Mouse (Mus musculus): Measurements from ENCODE around the gene Syf2. TPM values are rescaled to one million over a fixed set of nuclear protein-coding genes. Genes with fewer than 3 reads are reported as not detected.

The Syf2 gene
- polyA plus RNA-seq, 1 experiment from 2014 or later: 76.2 TPM

- Histone ChIP-seq H3K4me3 (ENCODE audit: low read depth, low read length) (peak overlapping the region; percentile 75), H3K27ac (ENCODE audit: low read depth, low read length) (peak overlapping the region; percentile 94), H3K4me1 (replicated peaks; ENCODE audit: control insufficient read depth, insufficient read depth, low read length) (peaks cover 6% of the 10 kb centered on the region; the same call in 1 of the 2 replicates), H3K27me3 (replicated peaks; ENCODE audit: control insufficient read depth, insufficient read depth, low read length) (no peaks in the 10 kb centered on the region), H3K9ac (ENCODE audit: low read depth, low read length) (peak overlapping the region; percentile 52; the same call in 1 of the 2 replicates), H3K4me2 (replicated peaks; ENCODE audit: low read depth) (peak overlapping the region; percentile 69), H3K9me3 (ENCODE audit: control insufficient read depth) (no peaks in the 10 kb centered on the region), H3K36me3 (ENCODE audit: control insufficient read depth, insufficient read depth) (peaks cover 21% of the 10 kb centered on the region)
- peak; percentile 9; the same call in 1 of the 2 replicates for ATAC-seq
- 49% methylated on average over 10 of the region's 10 CpGs for WGBS
- no peak for TF ChIP-seq CTCF (IDR thresholded peaks at IDR 0.05; ENCODE audit: low read depth)
Measured at GRCm38 (mm10) chr4:134922111-134922924, 8.4 kb upstream of the Syf2 start.

- Histone ChIP-seq H3K27ac (ENCODE audit: low read depth, low read length) (peak overlapping the region; percentile 94), H3K4me2 (replicated peaks; ENCODE audit: low read depth) (peak overlapping the region; percentile 69), H3K9me3 (ENCODE audit: control insufficient read depth) (no peaks in the 10 kb centered on the region), H3K27me3 (replicated peaks; ENCODE audit: control insufficient read depth, insufficient read depth, low read length) (no peaks in the 10 kb centered on the region), H3K9ac (ENCODE audit: low read depth, low read length) (peak overlapping the region; percentile 52), H3K36me3 (ENCODE audit: control insufficient read depth, insufficient read depth) (peaks cover 27% of the 10 kb centered on the region), H3K4me3 (ENCODE audit: low read depth, low read length) (peak overlapping the region; percentile 75), H3K4me1 (replicated peaks; ENCODE audit: control insufficient read depth, insufficient read depth, low read length) (peaks cover 6% of the 10 kb centered on the region; the same call in 1 of the 2 replicates)
- 0% methylated on average over 13 of the region's 13 CpGs for WGBS
- TF ChIP-seq CTCF (IDR thresholded peaks at IDR 0.05; ENCODE audit: low read depth): no peak
- ATAC-seq: 0 out of 2 replicates have a peak, but pooled peaks have one; percentile 25
Measured at GRCm38 (mm10) chr4:134922925-134923244, 7.8 kb upstream of the Syf2 start.

GRCm38 (mm10) chr4:134923258-134924018 is 7.3 kb upstream of the Syf2 start, which contains the start of gene Rsrp1:
Rsrp1 (plus strand) TSS chr4:134923592.
- Histone ChIP-seq H3K4me3 (ENCODE audit: low read depth, low read length) (peak within 1 kb of the TSS; percentile 75), H3K27ac (ENCODE audit: low read depth, low read length) (peak within 1 kb of the TSS; percentile 94), H3K9ac (ENCODE audit: low read depth, low read length) (peak within 1 kb of the TSS; percentile 96), H3K9me3 (ENCODE audit: control insufficient read depth) (no peaks in the 10 kb centered on the region), H3K4me1 (replicated peaks; ENCODE audit: control insufficient read depth, insufficient read depth, low read length) (peaks cover 6% of the 10 kb centered on the region; the same call in 1 of the 2 replicates), H3K36me3 (ENCODE audit: control insufficient read depth, insufficient read depth) (peaks cover 32% of the 10 kb centered on the region), H3K27me3 (replicated peaks; ENCODE audit: control insufficient read depth, insufficient read depth, low read length) (no peaks in the 10 kb centered on the region), H3K4me2 (replicated peaks; ENCODE audit: low read depth) (peak within 1 kb of the TSS; percentile 69)
- no peak for TF ChIP-seq CTCF (IDR thresholded peaks at IDR 0.05; ENCODE audit: low read depth)
- ATAC-seq: peak; percentile 86
- WGBS: under 1% methylated on average over 64 of the region's 64 CpGs

GRCm38 (mm10) chr4:134924019-134924741 is 6.5 kb upstream of the Syf2 start:
- H3K4me2 ChIP-seq (replicated peaks; ENCODE audit: low read depth): peak overlapping the region; percentile 69
- peak overlapping the region; percentile 75 for H3K4me3 ChIP-seq (ENCODE audit: low read depth, low read length)
- H3K27ac ChIP-seq (ENCODE audit: low read depth, low read length): peak overlapping the region; percentile 94
- H3K9ac ChIP-seq (ENCODE audit: low read depth, low read length): peak overlapping the region; percentile 96
- peaks cover 35% of the 10 kb centered on the region for H3K36me3 ChIP-seq (ENCODE audit: control insufficient read depth, insufficient read depth)
- TF ChIP-seq CTCF (IDR thresholded peaks at IDR 0.05; ENCODE audit: low read depth): peak; percentile 21; the same call in 1 of the 2 replicates
- peaks cover 6% of the 10 kb centered on the region; the same call in 1 of the 2 replicates for H3K4me1 ChIP-seq (replicated peaks; ENCODE audit: control insufficient read depth, insufficient read depth, low read length)
- H3K27me3 ChIP-seq (replicated peaks; ENCODE audit: control insufficient read depth, insufficient read depth, low read length): no peaks in the 10 kb centered on the region
- peak; percentile 67 for ATAC-seq
- WGBS: under 1% methylated on average over 75 of the region's 75 CpGs
- no peaks in the 10 kb centered on the region for H3K9me3 ChIP-seq (ENCODE audit: control insufficient read depth)

GRCm38 (mm10) chr4:134925206-134925605 is 5.5 kb upstream of the Syf2 start:
- peak overlapping the region; percentile 69 for H3K4me2 ChIP-seq (replicated peaks; ENCODE audit: low read depth)
- H3K9me3 ChIP-seq (ENCODE audit: control insufficient read depth): no peaks in the 10 kb centered on the region
- H3K4me3 ChIP-seq (ENCODE audit: low read depth, low read length): peak overlapping the region; percentile 75
- WGBS: 37% methylated on average over 8 of the region's 8 CpGs
- no peak for TF ChIP-seq CTCF (IDR thresholded peaks at IDR 0.05; ENCODE audit: low read depth)
- ATAC-seq: no peak
- peaks cover 6% of the 10 kb centered on the region; the same call in 1 of the 2 replicates for H3K4me1 ChIP-seq (replicated peaks; ENCODE audit: control insufficient read depth, insufficient read depth, low read length)
- H3K27me3 ChIP-seq (replicated peaks; ENCODE audit: control insufficient read depth, insufficient read depth, low read length): no peaks in the 10 kb centered on the region
- peak overlapping the region; percentile 96 for H3K9ac ChIP-seq (ENCODE audit: low read depth, low read length)
- H3K36me3 ChIP-seq (ENCODE audit: control insufficient read depth, insufficient read depth): peaks cover 35% of the 10 kb centered on the region
- peak overlapping the region; percentile 60 for H3K27ac ChIP-seq (ENCODE audit: low read depth, low read length)

All from intestine, postnatal 0 days (tissue).